Mouse (Mus musculus) kidney, embryonic 14.5 days (tissue): ENCODE results near the gene Tuba8. TPM values are rescaled to one million over a fixed set of nuclear protein-coding genes. Genes with fewer than 3 reads are reported as not detected.

Experiments used
- ATAC-seq: fragments of 200-750 bp; cut with Nextera tagmentation; 2 replicates; pipeline ENCODE4 v1.8.0; 2017; ENCODE audit warnings: moderate number of reproducible peaks, mild to moderate bottlenecking, moderate TSS enrichment, moderate library complexity; ENCODE audit not compliant: low FRiP score, low TSS enrichment
- H3K27ac ChIP-seq: fragments of 300-500 bp; sonication (generic); 2 replicates; pipeline ENCODE4 v1.5.1; 2014; ENCODE audit warnings: low read depth, mild to moderate bottlenecking, low read length, moderate library complexity, mixed read lengths
- H3K27me3 ChIP-seq: fragments of 300-500 bp; sonication (generic); 2 replicates; pipeline ENCODE4 v1.6.1; 2014; ENCODE audit warnings: mild to moderate bottlenecking, low read length; ENCODE audit not compliant: control insufficient read depth, insufficient read depth
- H3K36me3 ChIP-seq: fragments of 300-500 bp; sonication (generic); 2 replicates; pipeline ENCODE4 v1.6.1; 2014; ENCODE audit warnings: low read length, mixed read lengths; ENCODE audit not compliant: control insufficient read depth, insufficient read depth
- H3K4me1 ChIP-seq: fragments of 300-500 bp; sonication (generic); 2 replicates; pipeline ENCODE4 v1.6.1; 2014; ENCODE audit warnings: low read length, mixed read lengths; ENCODE audit not compliant: control insufficient read depth, insufficient read depth
- H3K4me2 ChIP-seq: fragments of 300-500 bp; sonication (generic); replicated peaks from 2 replicates; pipeline ENCODE4 v1.6.1; 2014; ENCODE audit warnings: low read depth, mild to moderate bottlenecking, low read length
- H3K4me3 ChIP-seq: fragments of 300-500 bp; sonication (generic); 2 replicates; pipeline ENCODE4 v1.5.1; 2014; ENCODE audit warnings: mild to moderate bottlenecking, low read length
- H3K9ac ChIP-seq: fragments of 300-500 bp; sonication (generic); 2 replicates; pipeline ENCODE4 v1.6.1; 2014; ENCODE audit warnings: low read depth, mild to moderate bottlenecking, low read length, moderate library complexity
- H3K9me3 ChIP-seq: fragments of 300-500 bp; sonication (generic); 2 replicates; pipeline ENCODE4 v1.6.1; 2016; ENCODE audit warnings: low read length; ENCODE audit not compliant: control insufficient read depth
- whole genome bisulfite sequencing: fragments of 180-500 bp; shearing (Covaris S2); extraction: QIAGEN DNeasy Blood & Tissue Kit; methylation state at CpG from one replicate; pipeline ENCODE4 v1.1.7; 2014; 5-methylcytosine and 5-hydroxymethylcytosine counted together
- polyA plus RNA-seq: library from polyadenylated mRNA; unstranded; fragments of >200 nt; fragmentation: Nextera tagmentation; extraction: Ambion mirVana; gene quantifications from 2 replicates; pipeline ENCODE4 v1.2.1, GENCODE M21; 2014

Gene Tuba8
- polyA plus RNA-seq, 1 experiment from 2014 or later: 0.18 TPM

DNA sequence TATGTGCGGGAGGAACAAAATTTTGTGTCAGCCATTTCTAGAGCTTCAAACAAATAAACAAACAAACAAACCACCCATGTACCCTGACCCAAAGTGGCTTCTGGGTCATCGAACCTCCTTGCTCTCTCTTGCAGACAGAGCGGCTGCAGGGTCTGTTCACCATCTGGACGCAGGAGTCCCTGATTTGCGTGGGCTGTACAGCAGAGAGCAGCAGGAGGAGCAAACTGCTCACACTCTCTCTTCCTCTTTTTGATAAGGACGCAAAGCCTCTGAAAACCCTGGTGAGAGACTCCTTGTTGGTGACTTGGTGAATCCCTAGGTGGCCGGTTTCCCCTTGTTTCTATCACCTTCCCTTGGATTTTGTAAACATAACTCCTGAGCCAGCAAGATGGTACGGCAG is 50.7 kb downstream of the Tuba8 start:
- Histone ChIP-seq H3K4me2 (no peak overlapping the region), H3K27ac (no peak overlapping the region), H3K4me1 (no peaks in the 10 kb centered on the region), H3K27me3 (no peaks in the 10 kb centered on the region), H3K9me3 (peaks cover 3% of the 10 kb centered on the region), H3K36me3 (no peaks in the 10 kb centered on the region), H3K9ac (no peak overlapping the region), H3K4me3 (no peak overlapping the region)
- ATAC-seq: no peak
- 83% methylated on average over 8 of the region's 8 CpGs for WGBS

DNA sequence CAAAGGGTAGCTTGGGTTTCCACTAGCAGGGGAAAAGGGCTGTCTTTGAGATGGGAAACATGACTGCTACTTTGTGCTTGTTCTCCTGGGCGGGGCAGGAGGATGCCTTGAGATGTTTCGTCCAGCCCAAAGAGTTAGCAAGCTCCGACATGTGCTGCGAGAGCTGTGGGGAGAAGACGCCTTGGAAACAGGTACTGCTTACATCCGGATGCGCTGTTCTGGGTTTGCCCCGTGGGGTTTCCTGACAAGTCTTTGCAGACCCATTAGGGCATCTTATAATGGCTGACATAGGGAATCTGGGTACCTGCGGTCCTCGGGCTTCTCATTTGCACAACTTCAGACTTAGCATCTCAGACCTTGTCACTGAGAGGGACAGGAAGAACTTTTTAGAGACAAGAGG is 51.5 kb downstream of the Tuba8 start:
- no peak for ATAC-seq
- no peaks in the 10 kb centered on the region for H3K36me3 ChIP-seq
- 92% methylated on average over 10 of the region's 10 CpGs for WGBS

DNA sequence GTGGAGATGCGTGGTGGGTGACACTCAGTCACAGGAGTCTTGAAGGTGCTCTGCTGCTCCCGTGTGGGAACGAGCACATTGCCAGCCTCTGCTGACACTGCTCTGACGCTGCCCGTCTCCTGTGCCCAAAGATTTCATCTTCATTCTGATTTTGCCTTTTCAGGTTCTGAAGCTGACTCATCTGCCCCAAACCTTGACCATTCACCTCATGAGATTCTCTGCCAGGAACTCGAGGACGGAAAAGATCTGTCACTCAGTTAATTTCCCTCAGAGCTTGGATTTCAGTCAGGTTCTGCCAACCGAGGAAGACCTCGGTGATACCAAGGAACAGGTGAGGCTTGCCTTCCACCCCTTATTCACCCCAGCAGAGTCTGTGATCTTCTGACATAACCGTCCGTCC is 52.0 kb downstream of the Tuba8 start:
- Histone ChIP-seq H3K9ac (no peak overlapping the region), H3K27me3 (no peaks in the 10 kb centered on the region), H3K27ac (no peak overlapping the region), H3K4me3 (no peak overlapping the region), H3K9me3 (peaks cover 3% of the 10 kb centered on the region), H3K36me3 (no peaks in the 10 kb centered on the region), H3K4me2 (no peak overlapping the region), H3K4me1 (no peaks in the 10 kb centered on the region)
- WGBS: 91% methylated on average over 11 of the region's 11 CpGs
- no peak for ATAC-seq

More for the DNA sequence above, 51.5 kb downstream of the Tuba8 start:
- H3K27ac ChIP-seq: no peak overlapping the region
- H3K4me3 ChIP-seq: no peak overlapping the region
- no peaks in the 10 kb centered on the region for H3K27me3 ChIP-seq
- H3K9ac ChIP-seq: no peak overlapping the region
- H3K4me1 ChIP-seq: no peaks in the 10 kb centered on the region
- peaks cover 3% of the 10 kb centered on the region for H3K9me3 ChIP-seq
- H3K4me2 ChIP-seq: no peak overlapping the region

DNA sequence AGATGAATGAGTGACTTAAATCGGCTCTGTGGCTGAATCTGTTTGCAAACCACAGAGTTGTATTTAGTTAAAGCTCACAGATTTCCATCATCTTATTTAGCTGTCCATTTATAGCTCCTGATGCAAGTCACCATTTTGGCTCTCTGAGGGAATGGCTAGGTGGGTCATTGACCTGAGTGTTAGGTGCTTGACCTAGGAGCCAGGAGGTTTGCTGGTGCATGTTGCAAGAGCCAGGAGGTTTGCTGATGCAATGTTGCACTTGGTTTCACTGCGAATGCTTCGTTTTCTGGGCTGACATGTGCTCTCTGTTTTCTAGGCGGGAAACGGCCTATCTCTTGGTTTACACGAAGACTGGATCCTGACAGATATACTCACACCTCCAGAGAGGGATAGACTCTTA is 59.7 kb downstream of the Tuba8 start:
- 90% methylated on average over 6 of the region's 6 CpGs for WGBS

GRCm38 (mm10) chr6:121271707-121272074 is 61.2 kb downstream of the Tuba8 start:
- Histone ChIP-seq H3K4me1 (no peaks in the 10 kb centered on the region), H3K27ac (no peak overlapping the region), H3K27me3 (no peaks in the 10 kb centered on the region), H3K36me3 (no peaks in the 10 kb centered on the region), H3K9ac (no peak overlapping the region), H3K4me3 (no peak overlapping the region), H3K4me2 (no peak overlapping the region; the same call in 1 of the 2 replicates), H3K9me3 (no peaks in the 10 kb centered on the region)
- 13% methylated on average over 4 of the region's 4 CpGs for WGBS
- ATAC-seq: no peak; the same call in 1 of the 2 replicates

More for the DNA sequence above, 59.7 kb downstream of the Tuba8 start:
- no peak overlapping the region for H3K4me2 ChIP-seq
- no peak overlapping the region for H3K4me3 ChIP-seq
- peaks cover 3% of the 10 kb centered on the region for H3K9me3 ChIP-seq
- H3K9ac ChIP-seq: no peak overlapping the region
- ATAC-seq: no peak
- H3K27ac ChIP-seq: no peak overlapping the region
- no peaks in the 10 kb centered on the region for H3K27me3 ChIP-seq
- H3K4me1 ChIP-seq: no peaks in the 10 kb centered on the region
- H3K36me3 ChIP-seq: no peaks in the 10 kb centered on the region

DNA sequence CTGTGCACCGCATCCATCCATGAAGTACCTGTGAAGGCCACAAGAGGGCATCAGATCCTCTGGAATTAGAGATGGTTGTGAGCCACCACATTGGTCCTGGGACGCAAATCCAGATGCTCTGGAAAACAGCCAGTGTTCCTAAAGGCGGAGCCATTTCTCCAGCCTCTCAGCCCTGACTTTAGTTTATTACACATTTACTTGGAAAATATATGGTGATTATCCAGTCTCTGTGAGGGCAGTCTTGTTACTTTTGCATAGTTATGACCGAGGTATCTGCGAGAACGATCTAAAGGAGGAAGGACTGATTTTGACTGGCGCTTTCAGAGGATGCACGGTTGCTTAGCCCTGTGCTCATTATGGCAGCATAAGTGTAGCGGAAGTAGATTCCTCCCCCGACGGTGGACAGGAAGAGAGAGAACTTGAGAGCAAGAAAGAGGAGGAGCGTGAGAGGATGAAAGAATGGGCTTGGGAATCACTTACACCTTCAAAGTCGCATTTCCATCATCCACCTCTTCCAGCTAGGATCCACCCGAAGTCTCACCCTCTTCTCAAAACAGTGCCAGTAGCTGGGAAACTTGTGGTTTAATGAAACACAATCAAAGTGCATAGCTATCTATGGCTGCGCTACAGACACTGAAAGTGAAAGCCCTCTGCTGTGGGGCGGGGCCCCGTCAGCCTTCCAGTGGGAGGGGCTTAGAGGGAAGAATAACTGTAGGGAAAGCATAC is 61.7 kb downstream of the Tuba8 start:
- Histone ChIP-seq H3K27me3 (no peaks in the 10 kb centered on the region), H3K9ac (peak overlapping the region; percentile 47; the same call in 1 of the 2 replicates), H3K4me1 (no peaks in the 10 kb centered on the region), H3K4me3 (peak overlapping the region; percentile 38), H3K4me2 (peak overlapping the region; percentile 62), H3K36me3 (no peaks in the 10 kb centered on the region), H3K9me3 (no peaks in the 10 kb centered on the region), H3K27ac (peak overlapping the region; percentile 78)
- 10% methylated on average over 17 of the region's 17 CpGs for WGBS
- peak; percentile 94 for ATAC-seq

- H3K9me3 ChIP-seq: no peaks in the 10 kb centered on the region
- H3K27ac ChIP-seq: no peak overlapping the region
- 86% methylated on average over 3 of the region's 3 CpGs for WGBS
- no peak for ATAC-seq
- no peak overlapping the region for H3K4me3 ChIP-seq
- H3K36me3 ChIP-seq: no peaks in the 10 kb centered on the region
- no peak overlapping the region for H3K4me2 ChIP-seq
- no peaks in the 10 kb centered on the region for H3K27me3 ChIP-seq
- H3K9ac ChIP-seq: no peak overlapping the region
- H3K4me1 ChIP-seq: no peaks in the 10 kb centered on the region
Measured at GRCm38 (mm10) chr6:121274356-121274755, 63.9 kb downstream of the Tuba8 start.

Other genes starting within 250 kb of the Tuba8 start
- gene Mical3, start 79.7 kb upstream of the Tuba8 start, polyA plus RNA-seq: 16.7 and 20.0 TPM in 2 replicates
- gene Pex26, start 27.0 kb upstream of the Tuba8 start, polyA plus RNA-seq: 6.3 and 8.4 TPM in 2 replicates
- gene Usp18, start 35.2 kb downstream of the Tuba8 start, polyA plus RNA-seq: 1.6 and 1.8 TPM in 2 replicates
- 9.8 and 13.4 TPM in 2 replicates for gene Slc6a13, start 89.5 kb downstream of the Tuba8 start, polyA plus RNA-seq
- gene Slc6a12, start 132.4 kb downstream of the Tuba8 start, polyA plus RNA-seq: 0.21 and 0.35 TPM in 2 replicates